Mouse (Mus musculus) midbrain, embryonic 16.5 days (tissue): Measurements from ENCODE around the gene Ywhab. TPM values are rescaled to one million over a fixed set of nuclear protein-coding genes. Genes with fewer than 3 reads are reported as not detected.

Experiments
- ATAC-seq: fragments of 200-750 bp; cut with Nextera tagmentation; 2 replicates; pipeline ENCODE4 v1.8.0; 2017; ENCODE audit warnings: moderate TSS enrichment
- H3K27ac ChIP-seq: fragments of 300-500 bp; sonication (generic); 2 replicates; pipeline ENCODE4 v1.5.1; 2014; ENCODE audit warnings: mild to moderate bottlenecking, low read length, mixed read lengths
- H3K27me3 ChIP-seq: fragments of 300-500 bp; sonication (generic); 2 replicates; pipeline ENCODE4 v1.6.1; 2014; ENCODE audit warnings: low read depth, low read length, mixed read lengths; ENCODE audit not compliant: control insufficient read depth, insufficient read depth
- H3K36me3 ChIP-seq: fragments of 300-500 bp; sonication (generic); 2 replicates; pipeline ENCODE4 v1.6.1; 2014; ENCODE audit warnings: mild to moderate bottlenecking, low read length, moderate library complexity, mixed read lengths; ENCODE audit not compliant: control insufficient read depth, insufficient read depth
- H3K4me1 ChIP-seq: fragments of 300-500 bp; sonication (generic); 2 replicates; pipeline ENCODE4 v1.6.1; 2014; ENCODE audit warnings: mild to moderate bottlenecking, low read length, mixed read lengths; ENCODE audit not compliant: control insufficient read depth, insufficient read depth
- H3K4me2 ChIP-seq: fragments of 300-500 bp; sonication (generic); 2 replicates; pipeline ENCODE4 v1.6.1; 2014; ENCODE audit warnings: mild to moderate bottlenecking, low read length, mixed read lengths
- H3K4me3 ChIP-seq: fragments of 300-500 bp; sonication (generic); 2 replicates; pipeline ENCODE4 v1.5.1; 2014; ENCODE audit warnings: low read depth, mild to moderate bottlenecking, low read length, moderate library complexity, mixed read lengths
- H3K9ac ChIP-seq: fragments of 300-500 bp; sonication (generic); 2 replicates; pipeline ENCODE4 v1.6.1; 2014; ENCODE audit warnings: low read depth, low read length, mixed read lengths
- H3K9me3 ChIP-seq: fragments of 300-500 bp; sonication (generic); replicated peaks from 2 replicates; pipeline ENCODE4 v1.6.1; 2014; ENCODE audit warnings: mild to moderate bottlenecking, low read length, mixed read lengths; ENCODE audit not compliant: control insufficient read depth, poor library complexity, severe bottlenecking
- WGBS: fragments of 180-500 bp; shearing (Covaris S2); extraction: QIAGEN DNeasy Blood & Tissue Kit; methylation state at CpG from one replicate; pipeline ENCODE4 v1.1.7; 2014; 5-methylcytosine and 5-hydroxymethylcytosine counted together
- polyA plus RNA-seq: library from polyadenylated mRNA; unstranded; fragments of >200 nt; fragmentation: Nextera tagmentation; extraction: Ambion mirVana; gene quantifications from 2 replicates; pipeline ENCODE4 v1.2.1, GENCODE M21; 2015

Gene Ywhab
- polyA plus RNA-seq, 1 experiment from 2014 or later: 553 TPM

- Histone ChIP-seq H3K4me2 (no peak overlapping the region), H3K9ac (no peak overlapping the region), H3K27ac (no peak overlapping the region), H3K36me3 (no peaks in the 10 kb centered on the region), H3K4me3 (no peak overlapping the region), H3K27me3 (no peaks in the 10 kb centered on the region), H3K4me1 (peaks cover 15% of the 10 kb centered on the region), H3K9me3 (no peaks in the 10 kb centered on the region)
- WGBS: 83% methylated on average over 5 of the region's 5 CpGs
- ATAC-seq: no peak
Observed at GRCm38 (mm10) chr2:164004503-164004902, 9.7 kb downstream of the Ywhab start.

- Histone ChIP-seq H3K27me3 (no peaks in the 10 kb centered on the region), H3K4me1 (peaks cover 12% of the 10 kb centered on the region), H3K4me3 (no peak overlapping the region), H3K36me3 (peaks cover 4% of the 10 kb centered on the region; the same call in 1 of the 2 replicates), H3K27ac (no peak overlapping the region; the same call in 1 of the 2 replicates), H3K4me2 (no peak overlapping the region), H3K9ac (no peak overlapping the region), H3K9me3 (no peaks in the 10 kb centered on the region)
- 81% methylated on average over 10 of the region's 10 CpGs for WGBS
- no peak for ATAC-seq
Observed at GRCm38 (mm10) chr2:164006932-164007331, 12.2 kb downstream of the Ywhab start.

- Histone ChIP-seq H3K36me3 (peaks cover 4% of the 10 kb centered on the region; the same call in 1 of the 2 replicates), H3K9ac (no peak overlapping the region), H3K27me3 (no peaks in the 10 kb centered on the region), H3K4me2 (no peak overlapping the region), H3K9me3 (no peaks in the 10 kb centered on the region), H3K27ac (no peak overlapping the region), H3K4me1 (peaks cover 12% of the 10 kb centered on the region), H3K4me3 (no peak overlapping the region)
- ATAC-seq: no peak
- 91% methylated on average over 8 of the region's 8 CpGs for WGBS
Observed at GRCm38 (mm10) chr2:164007547-164007946, 12.8 kb downstream of the Ywhab start.

- H3K4me1 ChIP-seq: peaks cover 12% of the 10 kb centered on the region
- H3K36me3 ChIP-seq: peaks cover 4% of the 10 kb centered on the region; the same call in 1 of the 2 replicates
- H3K27ac ChIP-seq: no peak overlapping the region
- H3K4me2 ChIP-seq: no peak overlapping the region
- H3K9ac ChIP-seq: no peak overlapping the region
- no peaks in the 10 kb centered on the region for H3K9me3 ChIP-seq
- H3K4me3 ChIP-seq: no peak overlapping the region
- 60% methylated on average over 2 of the region's 2 CpGs for WGBS
- no peaks in the 10 kb centered on the region for H3K27me3 ChIP-seq
- no peak for ATAC-seq
Observed at GRCm38 (mm10) chr2:164007987-164008545, 13.3 kb downstream of the Ywhab start.

- H3K27ac ChIP-seq: no peak overlapping the region
- peaks cover 12% of the 10 kb centered on the region for H3K4me1 ChIP-seq
- WGBS: 91% methylated on average over 6 of the region's 6 CpGs
- no peak overlapping the region for H3K4me3 ChIP-seq
- no peaks in the 10 kb centered on the region for H3K9me3 ChIP-seq
- no peaks in the 10 kb centered on the region for H3K27me3 ChIP-seq
- H3K36me3 ChIP-seq: peaks cover 4% of the 10 kb centered on the region; the same call in 1 of the 2 replicates
- no peak for ATAC-seq
- H3K9ac ChIP-seq: no peak overlapping the region
- no peak overlapping the region for H3K4me2 ChIP-seq
Observed at GRCm38 (mm10) chr2:164009227-164009626, 14.5 kb downstream of the Ywhab start.

DNA sequence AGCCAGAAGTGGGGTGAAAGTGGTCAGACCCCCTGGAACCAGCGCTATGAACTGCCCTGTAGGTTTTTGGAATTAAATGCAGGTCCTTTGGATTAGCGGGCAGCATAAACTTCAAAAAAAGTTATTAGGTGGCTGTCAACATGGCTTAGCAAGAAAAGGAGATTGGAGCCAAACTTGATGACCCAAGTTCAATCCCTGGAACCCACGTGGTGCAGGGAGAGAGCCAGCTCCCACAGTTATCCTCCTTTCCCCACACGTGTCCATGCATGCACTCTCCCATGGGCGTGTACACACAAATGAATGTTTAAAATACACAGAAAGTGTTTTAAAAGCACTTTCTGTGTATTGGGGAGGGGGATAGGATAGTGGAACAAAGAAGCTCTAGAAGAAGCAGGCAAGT is 15.7 kb downstream of the Ywhab start:
- Histone ChIP-seq H3K4me2 (no peak overlapping the region), H3K27me3 (no peaks in the 10 kb centered on the region), H3K9me3 (no peaks in the 10 kb centered on the region), H3K9ac (no peak overlapping the region), H3K4me1 (peaks cover 9% of the 10 kb centered on the region), H3K4me3 (no peak overlapping the region), H3K27ac (no peak overlapping the region), H3K36me3 (peaks cover 10% of the 10 kb centered on the region)
- ATAC-seq: no peak
- 87% methylated on average over 5 of the region's 5 CpGs for WGBS

DNA sequence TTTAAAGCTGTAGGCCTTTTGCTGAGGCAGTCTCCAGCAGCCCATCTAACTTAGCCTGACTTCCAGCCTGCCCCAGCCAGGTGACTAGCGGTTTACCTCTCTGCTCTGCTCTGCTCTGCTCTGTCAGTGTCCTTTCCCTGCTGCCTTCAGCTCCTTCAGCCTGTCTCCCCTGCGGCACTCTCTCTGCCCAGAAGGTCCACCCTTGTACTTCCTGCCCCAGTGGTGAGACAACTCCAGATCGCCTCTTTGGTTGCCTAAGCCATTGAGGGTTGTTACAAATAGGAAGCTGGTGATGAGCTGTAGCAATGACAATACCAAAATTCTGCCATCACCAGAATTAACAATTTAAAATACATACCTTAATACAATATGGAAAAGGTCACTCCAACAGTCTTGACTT is 16.2 kb downstream of the Ywhab start:
- ATAC-seq: no peak
- Histone ChIP-seq H3K27me3 (no peaks in the 10 kb centered on the region), H3K9me3 (no peaks in the 10 kb centered on the region), H3K4me3 (no peak overlapping the region), H3K9ac (no peak overlapping the region), H3K4me1 (peaks cover 5% of the 10 kb centered on the region), H3K4me2 (no peak overlapping the region), H3K36me3 (peaks cover 10% of the 10 kb centered on the region), H3K27ac (no peak overlapping the region)
- WGBS: 89% methylated on average over 3 of the region's 3 CpGs

GRCm38 (mm10) chr2:164015304-164015703 is 20.5 kb downstream of the Ywhab start:
- Histone ChIP-seq H3K36me3 (peaks cover 30% of the 10 kb centered on the region), H3K4me1 (no peaks in the 10 kb centered on the region), H3K4me3 (no peak overlapping the region), H3K9me3 (no peaks in the 10 kb centered on the region), H3K4me2 (no peak overlapping the region), H3K27me3 (no peaks in the 10 kb centered on the region), H3K27ac (no peak overlapping the region), H3K9ac (no peak overlapping the region)
- ATAC-seq: no peak
- 95% methylated on average over 16 of the region's 16 CpGs for WGBS

- Histone ChIP-seq H3K36me3 (peaks cover 26% of the 10 kb centered on the region), H3K9me3 (no peaks in the 10 kb centered on the region)
Observed at GRCm38 (mm10) chr2:164018910-164019309, 24.1 kb downstream of the Ywhab start.

More at GRCm38 (mm10) chr2:164018910-164019309, 24.1 kb downstream of the Ywhab start:
- no peaks in the 10 kb centered on the region for H3K4me1 ChIP-seq
- no peak for ATAC-seq
- 99% methylated on average over 3 of the region's 3 CpGs for WGBS
- H3K4me3 ChIP-seq: no peak overlapping the region
- H3K9ac ChIP-seq: no peak overlapping the region
- no peak overlapping the region for H3K4me2 ChIP-seq
- H3K27me3 ChIP-seq: no peaks in the 10 kb centered on the region
- H3K27ac ChIP-seq: no peak overlapping the region
